ENCODE assay signal across 8 mouse cellular contexts in the genomic region with DNA sequence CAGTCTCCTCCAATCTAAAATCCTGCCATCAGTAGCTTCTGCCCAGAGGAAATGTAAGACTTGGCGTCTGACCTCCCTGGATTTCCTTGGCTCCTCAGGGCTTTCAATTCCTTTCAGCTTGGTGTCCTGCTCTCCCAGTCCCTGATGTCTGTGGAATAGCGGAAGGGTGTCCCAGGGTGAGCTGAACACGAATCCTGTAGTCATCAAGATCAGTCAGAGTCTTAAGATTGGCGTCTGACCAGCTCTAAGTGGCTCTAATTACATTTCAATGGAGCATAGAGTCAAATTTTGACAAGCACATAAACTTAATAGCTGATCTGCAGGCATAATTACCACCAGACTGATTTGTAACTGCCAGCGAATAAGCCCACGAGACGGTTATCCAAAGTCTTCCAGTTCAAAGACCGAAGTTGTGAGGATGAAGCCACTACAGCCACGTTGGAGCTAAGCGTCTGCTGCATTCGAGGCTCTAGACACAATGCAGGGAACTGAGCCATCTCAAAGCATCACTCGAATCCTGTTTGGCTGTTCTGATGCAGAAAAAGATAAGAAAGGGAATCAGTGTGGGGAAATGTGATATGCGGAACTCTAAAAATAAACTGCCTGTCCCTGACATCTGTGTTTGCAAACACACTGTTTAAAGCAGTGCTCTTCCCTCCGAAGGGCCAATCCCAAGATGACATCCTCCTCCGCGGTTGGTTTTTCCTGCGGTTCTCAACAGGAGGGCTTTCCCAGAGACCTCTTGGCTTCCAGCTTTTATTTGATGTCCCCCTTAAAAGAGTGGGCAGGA.
DNase-seq lines count a peak whose midpoint lies in the region; ATAC-seq and TF ChIP-seq lines count a peak whose summit lies in the region.

No protein-coding gene starts in this region.

- H3K4me1 ChIP-seq in forebrain, embryonic 15.5 days: peaks cover 16% of the 10 kb centered on the region
- peaks cover 15% of the 10 kb centered on the region; the same call in 1 of the 2 replicates for H3K4me1 ChIP-seq in intestine, embryonic 15.5 days (replicated peaks)
- H3K4me1 ChIP-seq in liver, embryonic 16.5 days (ENCODE audit: control insufficient read depth, low read depth, low read length): no peaks in the 10 kb centered on the region
- no peaks in the 10 kb centered on the region for H3K4me1 ChIP-seq in stomach, postnatal 0 days (replicated peaks; ENCODE audit: control insufficient read depth, insufficient read depth)

- TF ChIP-seq EP300 in stomach, postnatal 0 days (optimal IDR thresholded peaks at IDR 0.05): no peak

- no peak for ATAC-seq in forebrain, embryonic 15.5 days (replicated peaks)
- ATAC-seq in intestine, embryonic 15.5 days: no peak
- ATAC-seq in liver, embryonic 16.5 days (ENCODE audit: low read depth): no peak
- no peak for ATAC-seq in stomach, postnatal 0 days (ENCODE audit: low FRiP score, low TSS enrichment)

- H3K36me3 ChIP-seq in forebrain, embryonic 15.5 days: no peaks in the 10 kb centered on the region
- H3K36me3 ChIP-seq in intestine, embryonic 15.5 days: no peaks in the 10 kb centered on the region
- no peaks in the 10 kb centered on the region for H3K36me3 ChIP-seq in liver, embryonic 16.5 days (ENCODE audit: control insufficient read depth, insufficient read depth)
- no peaks in the 10 kb centered on the region for H3K36me3 ChIP-seq in stomach, postnatal 0 days (ENCODE audit: control insufficient read depth, insufficient read depth, low read length)

- no peak overlapping the region for H3K9ac ChIP-seq in forebrain, embryonic 15.5 days (replicated peaks)
- H3K9ac ChIP-seq in intestine, embryonic 15.5 days: no peak overlapping the region
- H3K9ac ChIP-seq in liver, embryonic 16.5 days (ENCODE audit: low read depth, low read length): no peak overlapping the region
- no peak overlapping the region for H3K9ac ChIP-seq in stomach, postnatal 0 days (ENCODE audit: low read length)

- no peak overlapping the region for H3K4me3 ChIP-seq in forebrain, embryonic 15.5 days
- 0 out of 2 replicates have a peak overlapping the region, but pooled peaks have one; percentile 1 for H3K4me3 ChIP-seq in intestine, embryonic 15.5 days (replicated peaks)
- peak overlapping the region; percentile 32 for H3K4me3 ChIP-seq in liver, embryonic 16.5 days (ENCODE audit: low read depth, low read length)
- peak overlapping the region; percentile 6; the same call in 1 of the 2 replicates for H3K4me3 ChIP-seq in stomach, postnatal 0 days (ENCODE audit: low read depth, low read length)

- H3K27ac ChIP-seq in forebrain, embryonic 15.5 days (replicated peaks): peak overlapping the region; percentile 27
- H3K27ac ChIP-seq in intestine, embryonic 15.5 days: peak overlapping the region; percentile 54; the same call in 1 of the 2 replicates
- H3K27ac ChIP-seq in liver, embryonic 16.5 days (ENCODE audit: low read length): peak overlapping the region; percentile 33; the same call in 1 of the 2 replicates
- H3K27ac ChIP-seq in stomach, postnatal 0 days (replicated peaks): no peak overlapping the region

- WGBS in forebrain, embryonic 15.5 days: 62% methylated on average over 17 of the region's 17 CpGs
- 53% methylated on average over 17 of the region's 17 CpGs for WGBS in intestine, embryonic 15.5 days
- 20% methylated on average over 17 of the region's 17 CpGs for WGBS in liver, embryonic 16.5 days (ENCODE audit: insufficient replicate concordance)
- 48% methylated on average over 17 of the region's 17 CpGs for WGBS in stomach, postnatal 0 days

- no peaks in the 10 kb centered on the region for H3K27me3 ChIP-seq in forebrain, embryonic 15.5 days
- H3K27me3 ChIP-seq in intestine, embryonic 15.5 days (replicated peaks): no peaks in the 10 kb centered on the region
- peaks cover 11% of the 10 kb centered on the region for H3K27me3 ChIP-seq in liver, embryonic 16.5 days (ENCODE audit: control insufficient read depth, insufficient read depth, low read depth, low read length)
- no peaks in the 10 kb centered on the region for H3K27me3 ChIP-seq in stomach, postnatal 0 days (ENCODE audit: control insufficient read depth, insufficient read depth, low read length)

- H3K4me2 ChIP-seq in forebrain, embryonic 15.5 days (replicated peaks): 0 out of 2 replicates have a peak overlapping the region, but pooled peaks have one; percentile 4
- peak overlapping the region; percentile 49 for H3K4me2 ChIP-seq in intestine, embryonic 15.5 days (replicated peaks)
- peak overlapping the region; percentile 52 for H3K4me2 ChIP-seq in liver, embryonic 16.5 days (ENCODE audit: low read depth, low read length)
- H3K4me2 ChIP-seq in stomach, postnatal 0 days (replicated peaks; ENCODE audit: low read depth): peak overlapping the region; percentile 46

- no peak for TF ChIP-seq CTCF in stomach, postnatal 0 days (IDR thresholded peaks at IDR 0.05; ENCODE audit: low read depth)

- peak; percentile 48 for DNase-seq in adrenal gland, postnatal 14 days
- DNase-seq in adrenal gland, adult 8-10 months: no peak
- no peak for DNase-seq in stomach, postnatal 0 days (ENCODE audit: low spot score)
- no peak for DNase-seq in adipocyte (ENCODE audit: low spot score)
- DNase-seq in spleen, adult 12 weeks (ENCODE audit: low spot score): no peak

- no peaks in the 10 kb centered on the region for H3K9me3 ChIP-seq in forebrain, embryonic 15.5 days
- H3K9me3 ChIP-seq in intestine, embryonic 15.5 days: no peaks in the 10 kb centered on the region
- no peaks in the 10 kb centered on the region for H3K9me3 ChIP-seq in liver, embryonic 16.5 days (replicated peaks; ENCODE audit: control insufficient read depth, low read length)
- H3K9me3 ChIP-seq in stomach, postnatal 0 days (ENCODE audit: control insufficient read depth, low read length): no peaks in the 10 kb centered on the region
